Mouse (Mus musculus): Measurements from ENCODE around the gene Jam3.

GRCm38 (mm10) chr9:27122963-27123362, 32.3 kb downstream of the Jam3 start:
- TF ChIP-seq POLR2A (IDR thresholded peaks at IDR 0.05; ENCODE audit: extremely low read depth, insufficient read depth, low read length) = no peak
- no peak for TF ChIP-seq CTCF (IDR thresholded peaks at IDR 0.05; ENCODE audit: extremely low read depth, insufficient read depth, low read length)

Data from cortical plate, adult 2 months (tissue).